ENCODE assay signal across 22 mouse cellular contexts in genomic region chr11:72003171-72003570, GRCm38 (mm10). TPM values are rescaled to one million over a fixed set of nuclear protein-coding genes. Genes with fewer than 3 reads are reported as not detected.
A peak's percentile ranks its signal among the peaks of the same experiment; 100 is the strongest.
DNase-seq lines count a peak whose midpoint lies in the region; ATAC-seq lines count a peak whose summit lies in the region.
"Had no signal": no experiment of that assay in that cellular context is flagged by ENCODE, and none has a peak within 500 bp of the region (broad histone marks: within the 10 kb centered on the region; RNA-seq: fewer than 3 reads in every experiment).

No protein-coding gene starts in this region.

- peak; percentile 41 for DNase-seq in layer of hippocampus, adult 9-11 months
- DNase-seq in layer of hippocampus, postnatal 10 days (ENCODE audit: low spot score in 2 of 2), result no peak
- peak; percentile 25 for DNase-seq in cerebellum, adult 8-10 months
- peak; percentile 31 to 32 for DNase-seq in cerebellum, postnatal 36 days
- no peak for DNase-seq in spleen, postnatal 4 days (ENCODE audit: low spot score in 2 of 2)
- DNase-seq in testis, postnatal 10 days (ENCODE audit: low spot score), result no peak
- DNase-seq: right cerebral cortex, postnatal 25 days had no signal

- no peak overlapping the region for H3K4me2 ChIP-seq in forebrain, embryonic 13.5 days
- H3K4me2 ChIP-seq in forebrain, embryonic 12.5 days, result no peak overlapping the region
- H3K4me2 ChIP-seq: heart, embryonic 13.5 days; hindbrain, embryonic 14.5 days; liver, embryonic 11.5 days; lung, embryonic 14.5 days; neural tube, embryonic 15.5 days had no signal

- H3K36me3 ChIP-seq in forebrain, embryonic 13.5 days (ENCODE audit: poor library complexity, severe bottlenecking), result no peaks in the 10 kb centered on the region
- no peaks in the 10 kb centered on the region for H3K36me3 ChIP-seq in forebrain, embryonic 12.5 days (replicated peaks)
- H3K36me3 ChIP-seq: heart, embryonic 13.5 days; neural tube, embryonic 15.5 days had no signal

- no peaks in the 10 kb centered on the region for H3K27me3 ChIP-seq in forebrain, embryonic 13.5 days
- 0 out of 2 replicates have a peak, but pooled peaks cover 5% of the 10 kb centered on the region for H3K27me3 ChIP-seq in forebrain, embryonic 12.5 days
- H3K27me3 ChIP-seq: heart, embryonic 13.5 days; neural tube, embryonic 15.5 days had no signal

- H3K4me1 ChIP-seq in forebrain, embryonic 13.5 days, result peaks cover 14% of the 10 kb centered on the region; the same call in 1 of the 2 replicates
- no peaks in the 10 kb centered on the region for H3K4me1 ChIP-seq in forebrain, embryonic 12.5 days

- no peak for ATAC-seq in forebrain, embryonic 13.5 days
- no peak for ATAC-seq in forebrain, embryonic 12.5 days (ENCODE audit: low FRiP score)
- ATAC-seq: intestine, embryonic 16.5 days; midbrain, embryonic 16.5 days had no signal

- H3K27ac ChIP-seq in forebrain, embryonic 13.5 days, result peak overlapping the region; percentile 20; the same call in 1 of the 2 replicates
- H3K27ac ChIP-seq in forebrain, embryonic 12.5 days, result no peak overlapping the region
- H3K27ac ChIP-seq: gastrocnemius, adult 2 months; heart, embryonic 13.5 days; hindbrain, embryonic 14.5 days; kidney, postnatal 0 days; layer of hippocampus, adult 2 months; left cerebral cortex, adult 2 months; neural tube, embryonic 15.5 days had no signal

- WGBS in forebrain, embryonic 13.5 days, result 52% methylated on average over 9 of the region's 9 CpGs
- 59% methylated on average over 9 of the region's 9 CpGs for WGBS in forebrain, embryonic 12.5 days

- no peaks in the 10 kb centered on the region for H3K9me3 ChIP-seq in forebrain, embryonic 13.5 days (replicated peaks)
- H3K9me3 ChIP-seq in forebrain, embryonic 12.5 days, result no peaks in the 10 kb centered on the region
- H3K9me3 ChIP-seq: heart, embryonic 13.5 days; neural tube, embryonic 15.5 days had no signal

- H3K9ac ChIP-seq in forebrain, embryonic 13.5 days, result no peak overlapping the region
- H3K9ac ChIP-seq in forebrain, embryonic 12.5 days, result no peak overlapping the region
- H3K9ac ChIP-seq: heart, embryonic 13.5 days; hindbrain, embryonic 14.5 days; lung, embryonic 14.5 days; neural tube, embryonic 15.5 days had no signal

- no peak overlapping the region for H3K4me3 ChIP-seq in forebrain, embryonic 13.5 days
- H3K4me3 ChIP-seq in forebrain, embryonic 12.5 days (replicated peaks), result no peak overlapping the region
- H3K4me3 ChIP-seq: erythroblast, embryonic 14.5 days; gastrocnemius, adult 2 months; heart, embryonic 13.5 days; layer of hippocampus, adult 2 months; left cerebral cortex, adult 2 months; neural tube, embryonic 15.5 days had no signal

RNA-seq across cellular contexts. Expression of gene Aipl1, which starts 34.1 kb away (rescaled TPM):
- 0.23 and 0.31 TPM in 2 replicates for polyA plus RNA-seq in forebrain, embryonic 13.5 days (2015; fragmentation: Nextera tagmentation; extraction: Ambion mirVana)
- 0.37 and 0.50 TPM in 2 replicates for polyA plus RNA-seq in forebrain, embryonic 12.5 days (2016; fragmentation: Nextera tagmentation; extraction: Ambion mirVana)
- total RNA-seq in layer of hippocampus, postnatal 10 days (2021), result not detected
- total RNA-seq: gastrocnemius, adult 2 months; heart, postnatal 25 days; layer of hippocampus, adult 2 months; left cerebral cortex, adult 2 months had no signal
- polyA plus RNA-seq: hindbrain, embryonic 14.5 days had no signal

RNA-seq across cellular contexts. Expression of gene Pimreg, which starts 38.7 kb away (rescaled TPM):
- 155 and 171 TPM in 2 replicates for polyA plus RNA-seq in forebrain, embryonic 13.5 days (2015; fragmentation: Nextera tagmentation; extraction: Ambion mirVana)
- 187 and 191 TPM in 2 replicates for polyA plus RNA-seq in forebrain, embryonic 12.5 days (2016; fragmentation: Nextera tagmentation; extraction: Ambion mirVana)
- 1 to 10 TPM; 3.6 to 3.7 TPM for total RNA-seq in layer of hippocampus, postnatal 10 days (2021)
- total RNA-seq: gastrocnemius, adult 2 months had no signal

Comparison
In these comparisons a context has a peak if more than half of its experiments do, and no peak if none do; other contexts are left out.
1. DNase-seq: peak in layer of hippocampus, adult 9-11 months (single experiment), cerebellum, adult 8-10 months (single experiment) and cerebellum, postnatal 36 days (2 of 2); none in layer of hippocampus, postnatal 10 days (0 of 2), spleen, postnatal 4 days (0 of 2) and testis, postnatal 10 days (single experiment).